In genomic region chr14:67141581-67142441, GRCm38 (mm10) we compare ENCODE assay signal across 8 mouse cellular contexts.
DNase-seq lines count a peak whose midpoint lies in the region; ATAC-seq lines count a peak whose summit lies in the region.

No protein-coding gene starts in this region.

- no peaks in the 10 kb centered on the region for H3K36me3 ChIP-seq in hindbrain, embryonic 13.5 days
- no peaks in the 10 kb centered on the region for H3K36me3 ChIP-seq in hindbrain, embryonic 11.5 days (ENCODE audit: control insufficient read depth, insufficient read depth, low read length)
- no peaks in the 10 kb centered on the region for H3K36me3 ChIP-seq in heart, embryonic 13.5 days

- peak overlapping the region; percentile 75; the same call in 1 of the 2 replicates for H3K27ac ChIP-seq in hindbrain, embryonic 13.5 days
- H3K27ac ChIP-seq in hindbrain, embryonic 11.5 days (ENCODE audit: low read depth, low read length) = no peak overlapping the region
- H3K27ac ChIP-seq in heart, embryonic 13.5 days (replicated peaks) = 0 out of 2 replicates have a peak overlapping the region, but pooled peaks have one; percentile 10

- H3K4me3 ChIP-seq in hindbrain, embryonic 13.5 days = no peak overlapping the region
- no peak overlapping the region for H3K4me3 ChIP-seq in hindbrain, embryonic 11.5 days (ENCODE audit: low read depth, low read length)
- H3K4me3 ChIP-seq in heart, embryonic 13.5 days = 0 out of 2 replicates have a peak overlapping the region, but pooled peaks have one; percentile 8

- H3K4me1 ChIP-seq in hindbrain, embryonic 13.5 days (replicated peaks) = peaks cover 35% of the 10 kb centered on the region
- no peaks in the 10 kb centered on the region; the same call in 1 of the 2 replicates for H3K4me1 ChIP-seq in hindbrain, embryonic 11.5 days (replicated peaks; ENCODE audit: control insufficient read depth, insufficient read depth, low read length)
- peaks cover 26% of the 10 kb centered on the region for H3K4me1 ChIP-seq in heart, embryonic 13.5 days

- H3K27me3 ChIP-seq in hindbrain, embryonic 13.5 days = no peaks in the 10 kb centered on the region
- no peaks in the 10 kb centered on the region for H3K27me3 ChIP-seq in hindbrain, embryonic 11.5 days (ENCODE audit: control insufficient read depth, insufficient read depth, low read length)
- H3K27me3 ChIP-seq in heart, embryonic 13.5 days (replicated peaks) = no peaks in the 10 kb centered on the region

- WGBS in hindbrain, embryonic 13.5 days = 33% methylated on average over 15 of the region's 15 CpGs
- 52% methylated on average over 15 of the region's 15 CpGs for WGBS in hindbrain, embryonic 11.5 days
- WGBS in heart, embryonic 13.5 days = 16% methylated on average over 15 of the region's 15 CpGs

- no peak for DNase-seq in hindbrain, embryonic 11.5 days (ENCODE audit: low spot score)
- DNase-seq in layer of hippocampus, postnatal 36 days = peak; percentile 57 to 63
- DNase-seq in right cerebral cortex, postnatal 10 days (ENCODE audit: low spot score in 2 of 2) = peak; percentile 84 to 87
- no peak for DNase-seq in gastrocnemius, adult 18-20 months (ENCODE audit: low spot score)
- no peak for DNase-seq in gastrocnemius, postnatal 36 days

- peak overlapping the region; percentile 31; the same call in 1 of the 2 replicates for H3K9ac ChIP-seq in hindbrain, embryonic 13.5 days
- no peak overlapping the region for H3K9ac ChIP-seq in hindbrain, embryonic 11.5 days (ENCODE audit: low read depth, low read length)
- H3K9ac ChIP-seq in heart, embryonic 13.5 days = peak overlapping the region; percentile 62

- H3K4me2 ChIP-seq in hindbrain, embryonic 13.5 days = no peak overlapping the region
- H3K4me2 ChIP-seq in hindbrain, embryonic 11.5 days (replicated peaks; ENCODE audit: low read depth, low read length) = no peak overlapping the region
- peak overlapping the region; percentile 61 for H3K4me2 ChIP-seq in heart, embryonic 13.5 days

- peak; percentile 73 for ATAC-seq in hindbrain, embryonic 13.5 days (ENCODE audit: low FRiP score)
- ATAC-seq in hindbrain, embryonic 11.5 days (ENCODE audit: low FRiP score) = no peak
- ATAC-seq in cerebellum, adult (ENCODE audit: insufficient number of reproducible peaks, low FRiP score, low TSS enrichment) = peak; percentile 43
- no peak for ATAC-seq in heart, embryonic 13.5 days (ENCODE audit: extremely low read depth, insufficient number of reproducible peaks, low FRiP score, low TSS enrichment)

- intact Hi-C loops in gastrocnemius, postnatal 36 days (cut with DNase I) = no loop called here

- no peaks in the 10 kb centered on the region for H3K9me3 ChIP-seq in hindbrain, embryonic 13.5 days
- H3K9me3 ChIP-seq in hindbrain, embryonic 11.5 days (ENCODE audit: control insufficient read depth, low read length) = no peaks in the 10 kb centered on the region
- no peaks in the 10 kb centered on the region for H3K9me3 ChIP-seq in heart, embryonic 13.5 days

Comparison
In these comparisons a context has a peak if more than half of its experiments do, and no peak if none do; other contexts are left out.
1. ATAC-seq: peak in hindbrain, embryonic 13.5 days (single experiment) and cerebellum, adult (single experiment); none in hindbrain, embryonic 11.5 days (single experiment) and heart, embryonic 13.5 days (single experiment).
2. DNase-seq: peak in layer of hippocampus, postnatal 36 days (2 of 2) and right cerebral cortex, postnatal 10 days (2 of 2); none in hindbrain, embryonic 11.5 days (single experiment), gastrocnemius, adult 18-20 months (single experiment) and gastrocnemius, postnatal 36 days (0 of 2).